In genomic region chr10:128429052-128429451, GRCm38 (mm10) we compare ENCODE assay signal across 18 mouse cellular contexts. TPM values are rescaled to one million over a fixed set of nuclear protein-coding genes. Genes with fewer than 3 reads are reported as not detected.
"Had no signal": no experiment of that assay in that cellular context is flagged by ENCODE, and none has a peak within 500 bp of the region (broad histone marks: within the 10 kb centered on the region; RNA-seq: fewer than 3 reads in every experiment).

No protein-coding gene starts in this region.

- H3K4me3 ChIP-seq: neural tube, embryonic 12.5 days; neural tube, embryonic 13.5 days; neural tube, embryonic 15.5 days; stomach, embryonic 15.5 days had no signal

- H3K9ac ChIP-seq: neural tube, embryonic 12.5 days; neural tube, embryonic 13.5 days; neural tube, embryonic 15.5 days; stomach, embryonic 15.5 days had no signal

- H3K27me3 ChIP-seq: neural tube, embryonic 12.5 days; neural tube, embryonic 13.5 days; neural tube, embryonic 15.5 days; stomach, embryonic 15.5 days had no signal

- H3K4me2 ChIP-seq: neural tube, embryonic 12.5 days; neural tube, embryonic 13.5 days; neural tube, embryonic 15.5 days; stomach, embryonic 15.5 days had no signal

- H3K4me1 ChIP-seq: neural tube, embryonic 12.5 days; neural tube, embryonic 13.5 days; neural tube, embryonic 15.5 days; stomach, embryonic 15.5 days had no signal

- H3K27ac ChIP-seq: neural tube, embryonic 12.5 days; neural tube, embryonic 13.5 days; neural tube, embryonic 15.5 days; stomach, embryonic 15.5 days; stomach, postnatal 0 days had no signal

- DNase-seq: retina, postnatal 1 day; right cerebral cortex, adult 18-20 months; right cerebral cortex, postnatal 14 days; right cerebral cortex, postnatal 25 days; right cerebral cortex, postnatal 4 days; spleen, adult 18-20 months; thymus, adult 18-20 months; thymus, adult 2 months; thymus, postnatal 14 days; thymus, postnatal 25 days; thymus, postnatal 36 days; thymus, postnatal 4 days had no signal

- H3K9me3 ChIP-seq: neural tube, embryonic 12.5 days; neural tube, embryonic 13.5 days; neural tube, embryonic 15.5 days; stomach, embryonic 15.5 days had no signal

RNA-seq across cellular contexts. Expression of gene Slc39a5, which starts 28.0 kb away (rescaled TPM):
- polyA plus RNA-seq: neural tube, embryonic 12.5 days; neural tube, embryonic 13.5 days; urinary bladder, adult 2 months had no signal
